Mouse (Mus musculus) liver, adult 2 months (tissue): ENCODE results near the gene Slc6a15. TPM values are rescaled to one million over a fixed set of nuclear protein-coding genes. Genes with fewer than 3 reads are reported as not detected.

Source experiments
- DNase-seq: peaks from one replicate; pipeline ENCODE4 v3.0.0-alpha.2; 2011; ENCODE audit warnings: low read depth, low spot score; ENCODE audit errors: extremely low read depth
- H3K27ac ChIP-seq: fragments of 200-500 bp; replicated peaks from 2 replicates; pipeline ENCODE4 v1.5.1; 2012; ENCODE audit warnings: low read depth, mild to moderate bottlenecking, control low read depth, inconsistent platforms, low read length; ENCODE audit not compliant: insufficient read depth
- H3K27me3 ChIP-seq: fragments of 200-500 bp; 2 replicates; pipeline ENCODE4 v1.6.1; 2012; ENCODE audit warnings: mild to moderate bottlenecking, moderate library complexity, low read length, inconsistent platforms; ENCODE audit not compliant: control insufficient read depth, insufficient read depth
- H3K36me3 ChIP-seq: fragments of 200-500 bp; 2 replicates; pipeline ENCODE4 v1.6.1; 2012; ENCODE audit warnings: low read length, inconsistent platforms; ENCODE audit not compliant: control insufficient read depth, insufficient read depth
- H3K4me1 ChIP-seq: fragments of 200-500 bp; 2 replicates; pipeline ENCODE4 v1.6.1; 2011; ENCODE audit warnings: low read length; ENCODE audit not compliant: control insufficient read depth, insufficient read depth
- H3K4me3 ChIP-seq: fragments of 200-500 bp; 2 replicates; pipeline ENCODE4 v1.5.1; 2011; ENCODE audit warnings: low read depth, mild to moderate bottlenecking, control low read depth, low read length, moderate library complexity; ENCODE audit not compliant: insufficient read depth
- H3K79me2 ChIP-seq: fragments of 200-500 bp; 2 replicates; pipeline ENCODE4 v1.6.1; 2012; ENCODE audit warnings: inconsistent platforms, mild to moderate bottlenecking, low read length, moderate library complexity; ENCODE audit not compliant: control insufficient read depth, insufficient read depth
- H3K9ac ChIP-seq: fragments of 200-500 bp; 2 replicates; pipeline ENCODE4 v1.6.1; 2012; ENCODE audit warnings: low read depth, mild to moderate bottlenecking, control low read depth, inconsistent platforms, low read length
- CTCF ChIP-seq: fragments of 200-500 bp; IDR thresholded peaks from 2 replicates; pipeline ENCODE4 v1.5.1; 2011; ENCODE audit warnings: low read depth, low read length, control low read depth
- POLR2A ChIP-seq: fragments of 200-500 bp; IDR thresholded peaks from 2 replicates; pipeline ENCODE4 v1.6.1; 2011; ENCODE audit warnings: low read length, control low read depth; ENCODE audit not compliant: insufficient read depth; ENCODE audit errors: extremely low read depth
- WGBS: fragments of 180-500 bp; shearing (Covaris S2); methylation state at CpG from one replicate; pipeline ENCODE4 v1.1.7; 2018; 5-methylcytosine and 5-hydroxymethylcytosine counted together
- polyA plus RNA-seq: library from polyadenylated mRNA; depleted of rRNA; stranded (reverse); fragments of >200 nt; gene quantifications from 2 replicates; pipeline ENCODE4 v1.2.3, GENCODE M21; 2012; rRNA removed
- total RNA-seq: library from RNA; depleted of rRNA; stranded (reverse); fragments of >200 nt; gene quantifications from 2 replicates; pipeline ENCODE4 v1.2.3, GENCODE M21; 2014; rRNA removed

Slc6a15 gene
- total RNA-seq (under 0.01 and 0.07 TPM in 2 replicates), polyA plus RNA-seq (not detected in 2 replicates)

DNA sequence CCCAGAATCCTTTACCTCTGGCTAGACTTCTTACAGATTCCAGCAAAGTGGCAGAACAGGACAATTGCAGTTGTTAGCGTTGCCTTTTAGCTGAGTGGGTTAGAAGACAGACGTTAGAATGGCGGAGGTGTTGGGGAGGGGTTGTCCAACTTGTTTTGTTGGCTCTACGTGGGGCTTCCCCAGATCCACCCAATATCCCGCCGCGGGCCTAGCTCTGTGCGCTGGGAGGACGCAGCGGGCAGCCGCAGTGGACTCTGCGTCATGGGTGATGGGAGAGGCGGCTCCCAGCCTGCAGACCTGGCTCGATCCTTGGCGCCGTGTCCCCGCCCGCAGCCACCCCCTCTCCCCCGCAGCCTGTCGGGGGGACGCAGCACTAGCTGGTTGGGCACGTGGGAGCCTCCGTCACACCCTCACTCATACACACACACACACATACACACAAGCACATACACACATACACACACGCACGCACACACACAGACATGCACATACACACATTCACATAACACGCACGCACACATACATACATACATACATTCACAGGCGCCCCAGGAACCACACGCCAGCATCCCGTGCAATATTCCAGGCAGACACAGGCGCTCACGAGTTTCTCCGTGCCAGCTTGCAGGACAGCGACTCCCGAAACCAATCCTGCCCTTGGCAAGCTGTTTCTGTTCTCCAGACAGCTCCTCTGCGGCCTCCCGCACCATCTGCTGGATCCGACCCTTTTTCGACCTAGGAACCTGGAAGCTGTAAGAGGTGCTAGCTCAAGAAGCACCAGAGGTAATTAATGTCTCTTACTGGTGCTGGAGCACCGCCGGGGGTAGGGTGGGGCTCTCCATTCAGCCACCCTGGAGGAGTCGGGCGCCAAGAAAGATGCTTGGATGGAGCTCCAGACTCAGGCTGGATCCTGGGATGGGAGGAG is at the start of gene Slc6a15:
Gene Slc6a15 (plus strand): TSS at position 413 of the 925 bp plus-strand sequence.
- Histone ChIP-seq H3K27me3 (peaks cover 8% of the 10 kb centered on the region; the same call in 1 of the 2 replicates), H3K9ac (no peak within 1 kb of the TSS), H3K27ac (no peak within 1 kb of the TSS), H3K4me3 (no peak within 1 kb of the TSS), H3K36me3 (no peaks in the 10 kb centered on the region), H3K79me2 (no peaks in the 10 kb centered on the region), H3K4me1 (peaks cover 4% of the 10 kb centered on the region)
- WGBS = 1% methylated on average over 43 of the region's 43 CpGs
- DNase-seq = no peak
- TF ChIP-seq POLR2A (no peak), CTCF (no peak)

DNA sequence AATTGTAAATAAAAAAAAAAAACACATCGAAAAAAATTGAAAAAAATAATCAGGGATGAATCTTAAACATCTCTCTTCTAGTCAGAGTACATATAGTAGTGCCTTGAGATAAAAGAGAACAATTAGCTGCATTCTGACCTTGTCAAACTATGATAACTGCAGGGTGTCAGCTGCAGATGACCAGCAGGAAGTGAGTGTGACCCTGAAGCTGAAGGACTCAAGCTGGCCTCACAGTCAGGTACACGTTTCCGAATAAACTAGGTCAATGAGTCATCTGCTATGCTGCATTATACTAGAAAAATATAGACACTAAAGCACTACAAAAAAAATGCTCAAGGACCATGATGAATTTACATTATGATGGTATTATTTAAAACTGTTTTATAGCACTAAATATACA is 45.6 kb upstream of the Slc6a15 start:
- Histone ChIP-seq H3K27me3 (no peaks in the 10 kb centered on the region), H3K27ac (no peak overlapping the region), H3K36me3 (no peaks in the 10 kb centered on the region), H3K4me1 (no peaks in the 10 kb centered on the region), H3K4me3 (no peak overlapping the region), H3K9ac (no peak overlapping the region), H3K79me2 (no peaks in the 10 kb centered on the region)
- WGBS = 71% methylated on average over 3 of the region's 3 CpGs
- TF ChIP-seq CTCF (no peak), POLR2A (no peak)
- no peak for DNase-seq

DNA sequence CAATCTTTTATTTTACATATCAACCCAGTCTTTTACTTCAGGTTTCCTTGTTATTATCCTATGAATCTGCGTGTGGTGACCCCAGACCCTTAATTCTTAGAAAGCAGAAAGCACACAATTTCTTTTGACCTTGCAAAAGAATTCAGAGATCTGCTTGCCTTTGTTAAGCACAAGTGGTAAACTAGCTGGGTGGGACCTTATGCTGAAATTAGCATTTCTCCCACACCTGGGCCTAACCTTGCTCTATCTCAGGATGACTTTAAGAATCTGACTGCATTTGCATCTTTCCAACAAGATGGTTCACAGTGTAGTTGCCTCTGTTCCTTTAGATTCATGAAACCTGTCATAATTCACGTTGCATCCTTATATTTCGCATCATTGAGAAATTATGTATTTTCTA is 44.2 kb upstream of the Slc6a15 start:
- Histone ChIP-seq H3K27ac (no peak overlapping the region), H3K36me3 (no peaks in the 10 kb centered on the region), H3K9ac (no peak overlapping the region)

DNA sequence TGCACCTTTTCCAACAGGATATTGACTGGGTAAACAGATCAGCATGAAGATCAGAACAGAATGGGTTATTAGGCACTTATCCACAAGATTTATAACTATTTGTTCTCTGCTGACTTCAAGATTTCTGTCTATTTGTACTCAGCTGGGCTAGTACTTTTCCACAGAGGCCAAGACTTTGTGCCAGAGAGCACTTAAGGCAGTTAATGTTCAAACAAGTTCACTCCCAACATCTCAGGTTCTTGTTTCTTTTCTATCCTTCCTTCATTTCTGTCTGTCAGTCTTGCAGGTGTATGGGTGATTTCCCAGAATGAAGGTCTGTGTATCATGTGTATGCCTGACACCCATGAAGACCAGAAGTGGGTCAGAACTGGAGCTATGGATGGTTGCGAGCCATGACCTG is 33.3 kb upstream of the Slc6a15 start:
- Histone ChIP-seq H3K4me3 (no peak overlapping the region), H3K9ac (no peak overlapping the region), H3K27me3 (no peaks in the 10 kb centered on the region), H3K27ac (no peak overlapping the region), H3K36me3 (no peaks in the 10 kb centered on the region), H3K4me1 (no peaks in the 10 kb centered on the region), H3K79me2 (no peaks in the 10 kb centered on the region)
- WGBS = 84% methylated on average over 1 of the region's 1 CpGs
- no peak for DNase-seq
- TF ChIP-seq CTCF (no peak), POLR2A (no peak)

More for the DNA sequence above, 44.2 kb upstream of the Slc6a15 start:
- 65% methylated on average over 3 of the region's 3 CpGs for WGBS
- no peak for TF ChIP-seq POLR2A
- no peak for TF ChIP-seq CTCF
- Histone ChIP-seq H3K4me1 (no peaks in the 10 kb centered on the region), H3K4me3 (no peak overlapping the region), H3K27me3 (no peaks in the 10 kb centered on the region), H3K79me2 (no peaks in the 10 kb centered on the region)
- DNase-seq = no peak

DNA sequence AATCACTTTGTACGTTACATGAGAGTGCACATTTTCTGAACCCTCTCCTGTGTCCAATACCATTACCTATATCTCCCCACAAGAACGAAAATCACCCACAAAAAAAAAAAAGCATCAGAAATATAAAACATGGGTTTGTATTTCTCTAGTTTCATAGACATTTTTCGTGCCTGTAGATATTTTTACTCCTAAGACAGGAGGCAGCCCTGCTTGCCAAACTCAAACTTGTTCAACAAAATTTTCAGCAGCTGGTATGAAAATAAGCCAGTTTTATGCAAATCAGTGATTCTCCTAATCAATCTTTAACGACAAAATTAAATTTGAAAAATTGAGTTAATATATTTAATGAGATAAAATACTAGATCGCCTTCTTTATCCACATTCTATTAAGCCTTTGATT is 27.7 kb upstream of the Slc6a15 start:
- H3K79me2 ChIP-seq = no peaks in the 10 kb centered on the region
- no peaks in the 10 kb centered on the region for H3K36me3 ChIP-seq
- H3K27me3 ChIP-seq = no peaks in the 10 kb centered on the region
- no peak overlapping the region for H3K27ac ChIP-seq
- TF ChIP-seq CTCF = no peak
- TF ChIP-seq POLR2A = no peak
- no peak overlapping the region for H3K9ac ChIP-seq
- no peak overlapping the region for H3K4me3 ChIP-seq
- WGBS = 67% methylated on average over 5 of the region's 5 CpGs
- no peaks in the 10 kb centered on the region for H3K4me1 ChIP-seq
- DNase-seq = no peak

DNA sequence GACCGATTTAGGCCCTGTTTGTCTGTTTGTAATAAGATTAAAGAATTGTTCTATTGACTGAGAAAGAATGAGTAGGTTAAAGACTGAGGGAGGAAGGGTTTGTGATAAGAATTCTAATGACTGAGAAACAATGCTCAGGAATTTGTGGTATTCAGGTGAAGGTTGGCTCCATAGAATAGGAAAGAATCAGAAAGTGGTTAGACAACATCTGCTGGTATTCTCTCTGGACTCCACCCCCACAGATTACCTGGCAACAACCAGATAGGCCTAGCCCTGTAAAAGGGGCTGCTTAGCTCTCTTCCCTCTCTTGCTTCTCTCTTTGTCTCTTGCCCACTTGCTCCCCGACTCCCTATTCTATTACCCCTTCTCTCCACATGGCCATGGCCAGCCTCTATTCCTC is 20.8 kb upstream of the Slc6a15 start:
- no peak overlapping the region for H3K9ac ChIP-seq
- no peaks in the 10 kb centered on the region for H3K4me1 ChIP-seq
- WGBS = 37% methylated on average over 2 of the region's 2 CpGs
- H3K27ac ChIP-seq = no peak overlapping the region
- H3K4me3 ChIP-seq = no peak overlapping the region
- no peak for DNase-seq
- H3K36me3 ChIP-seq = no peaks in the 10 kb centered on the region
- H3K79me2 ChIP-seq = no peaks in the 10 kb centered on the region
- H3K27me3 ChIP-seq = no peaks in the 10 kb centered on the region
- TF ChIP-seq POLR2A = no peak
- TF ChIP-seq CTCF = no peak
